Mouse (Mus musculus) CH12.LX (cell line): ENCODE data around the gene Fam117a. TPM values are rescaled to one million over a fixed set of nuclear protein-coding genes. Genes with fewer than 3 reads are reported as not detected.
A peak's percentile ranks its signal among the peaks of the same experiment; 100 is the strongest.

Experiments
- DNase-seq: peaks from one replicate; pipeline ENCODE4 v3.0.0-alpha.2; 2013; ENCODE audit errors: extremely low read depth
- H3K27ac ChIP-seq: 2 replicates; pipeline ENCODE4 v1.5.1; 2012; ENCODE audit warnings: low read depth, mild to moderate bottlenecking, control low read depth, moderate library complexity; ENCODE audit not compliant: insufficient read depth
- H3K27me3 ChIP-seq: replicated peaks from 2 replicates; pipeline ENCODE3; 2012; ENCODE audit warnings: inconsistent platforms
- H3K36me3 ChIP-seq, 2 experiments: replicated peaks in 1 of 2; 2 replicates each; pipeline versions ENCODE3 to v1.6.1; 2012; ENCODE audit warnings: inconsistent platforms in 1 of 2, low read length in 1 of 2, mild to moderate bottlenecking in 1 of 2, mixed read lengths in 1 of 2, moderate library complexity in 1 of 2; ENCODE audit not compliant: control insufficient read depth in 1 of 2, insufficient read depth in 1 of 2
- H3K4me1 ChIP-seq, 2 experiments: 2 replicates each; pipeline ENCODE4 v1.6.1; 2012; ENCODE audit warnings: inconsistent platforms in 1 of 2, moderate library complexity in 1 of 2; ENCODE audit not compliant: insufficient read depth in 2 of 2, control insufficient read depth in 1 of 2
- H3K4me2 ChIP-seq: 2 replicates; pipeline ENCODE4 v1.6.1; 2012; ENCODE audit warnings: low read depth, mild to moderate bottlenecking, control low read depth; ENCODE audit not compliant: poor library complexity, insufficient read depth, severe bottlenecking
- H3K4me3 ChIP-seq, 3 experiments: fragments of 150-350 bp in 1 of 3; sonication (generic) in 1 of 3; replicated peaks in 1 of 3; 2 replicates each; pipeline versions ENCODE3 to v1.5.1; 2011 to 2012; ENCODE audit warnings: low read depth in 2 of 3, low read length in 2 of 3, mild to moderate bottlenecking in 2 of 3, moderate library complexity in 2 of 3, control low read depth in 1 of 3, improper control_type of control experiment in 1 of 3, inconsistent platforms in 1 of 3, mixed read lengths in 1 of 3; ENCODE audit not compliant: poor library complexity in 1 of 3
- H3K79me2 ChIP-seq: replicated peaks from 2 replicates; pipeline ENCODE4 v1.6.1; 2012; ENCODE audit warnings: mild to moderate bottlenecking, moderate library complexity; ENCODE audit not compliant: control insufficient read depth, poor library complexity, insufficient read depth, severe bottlenecking; ENCODE audit errors: extremely low read depth
- H3K9ac ChIP-seq: 2 replicates; pipeline ENCODE4 v1.6.1; 2012; ENCODE audit warnings: low read depth, mild to moderate bottlenecking, control low read depth, moderate library complexity; ENCODE audit not compliant: insufficient read depth
- H3K9me3 ChIP-seq: replicated peaks from 2 replicates; pipeline ENCODE3; 2012; ENCODE audit warnings: low read length, inconsistent platforms, mixed read lengths
- BHLHE40 ChIP-seq: IDR thresholded peaks from 2 replicates; pipeline ENCODE4 v1.6.1; 2011; ENCODE audit warnings: mild to moderate bottlenecking, low read depth, low read length, improper control_type of control experiment
- CHD1 ChIP-seq: IDR thresholded peaks from 2 replicates; pipeline ENCODE4 v1.6.1; 2012; ENCODE audit warnings: low read depth, low read length, improper control_type of control experiment, inconsistent platforms
- CTCF ChIP-seq, 2 experiments: IDR thresholded peaks in 1 of 2; conservative IDR thresholded peaks in 1 of 2; 2 replicates each; pipeline ENCODE4 v1.5.1; 2011 to 2012; ENCODE audit warnings: low read depth in 2 of 2, low read length in 2 of 2, improper control_type of control experiment in 1 of 2, inconsistent platforms in 1 of 2, mild to moderate bottlenecking in 1 of 2, moderate library complexity in 1 of 2
- E2F4 ChIP-seq: IDR thresholded peaks from 2 replicates; pipeline ENCODE4 v1.6.1; 2011; ENCODE audit warnings: low read depth, low read length, improper control_type of control experiment; ENCODE audit not compliant: insufficient replicate concordance
- ETS1 ChIP-seq: conservative IDR thresholded peaks from 2 replicates; pipeline ENCODE4 v1.6.1; 2012; ENCODE audit warnings: low read depth, mild to moderate bottlenecking, inconsistent platforms, low read length, improper control_type of control experiment, moderate library complexity
- GABPA ChIP-seq: IDR thresholded peaks from 2 replicates; pipeline ENCODE4 v1.6.1; 2012; ENCODE audit warnings: low read depth, low read length, improper control_type of control experiment, inconsistent platforms; ENCODE audit not compliant: insufficient replicate concordance
- JUN ChIP-seq: IDR thresholded peaks from 2 replicates; pipeline ENCODE4 v1.6.1; 2011; ENCODE audit warnings: low read depth, mild to moderate bottlenecking, low read length, improper control_type of control experiment, moderate library complexity; ENCODE audit not compliant: insufficient read depth
- KAT2A ChIP-seq: IDR thresholded peaks from 2 replicates; pipeline ENCODE4 v1.6.1; 2012; ENCODE audit warnings: low read length, improper control_type of control experiment, inconsistent platforms; ENCODE audit not compliant: insufficient replicate concordance
- MAZ ChIP-seq: IDR thresholded peaks from 2 replicates; pipeline ENCODE4 v1.6.1; 2012; ENCODE audit warnings: low read depth, mild to moderate bottlenecking, inconsistent platforms, low read length, improper control_type of control experiment, moderate library complexity
- NRF1 ChIP-seq: IDR thresholded peaks from 2 replicates; pipeline ENCODE4 v1.6.1; 2014; ENCODE audit warnings: low read depth, mild to moderate bottlenecking, inconsistent platforms, low read length, improper control_type of control experiment, moderate library complexity
- PAX5 ChIP-seq: IDR thresholded peaks from 2 replicates; pipeline ENCODE4 v1.6.1; 2012; ENCODE audit warnings: low read length, inconsistent platforms, mixed read lengths
- POLR2A ChIP-seq: IDR thresholded peaks from 2 replicates; pipeline ENCODE4 v1.6.1; 2011; ENCODE audit warnings: low read depth, mild to moderate bottlenecking, improper control_type of control experiment, low read length
- RAD21 ChIP-seq: IDR thresholded peaks from 2 replicates; pipeline ENCODE4 v1.6.1; 2011; ENCODE audit warnings: low read depth, mild to moderate bottlenecking, low read length, improper control_type of control experiment, moderate library complexity
- SIN3A ChIP-seq: IDR thresholded peaks from 2 replicates; pipeline ENCODE4 v1.6.1; 2012; ENCODE audit warnings: low read length, improper control_type of control experiment, inconsistent platforms
- SMC3 ChIP-seq: IDR thresholded peaks from 2 replicates; pipeline ENCODE4 v1.6.1; 2011; ENCODE audit warnings: low read depth, low read length, improper control_type of control experiment
- TBP ChIP-seq: conservative IDR thresholded peaks from 2 replicates; pipeline ENCODE4 v1.6.1; 2011; ENCODE audit warnings: low read depth, low read length, improper control_type of control experiment
- UBTF ChIP-seq: IDR thresholded peaks from 2 replicates; pipeline ENCODE4 v1.6.1; 2012; ENCODE audit warnings: low read depth, mild to moderate bottlenecking, inconsistent platforms, low read length, improper control_type of control experiment, moderate library complexity
- USF2 ChIP-seq: conservative IDR thresholded peaks from 2 replicates; pipeline ENCODE4 v1.6.1; 2011; ENCODE audit warnings: low read depth, low read length, improper control_type of control experiment
- ZC3H11A ChIP-seq: IDR thresholded peaks from 2 replicates; pipeline ENCODE4 v1.6.1; 2012; ENCODE audit warnings: low read depth, mild to moderate bottlenecking, inconsistent platforms, low read length, improper control_type of control experiment
- ZKSCAN1 ChIP-seq: IDR thresholded peaks from 2 replicates; pipeline ENCODE4 v1.6.1; 2012; ENCODE audit warnings: low read depth, inconsistent platforms, low read length, improper control_type of control experiment, borderline replicate concordance
- ZMIZ1 ChIP-seq: IDR thresholded peaks from 2 replicates; pipeline ENCODE4 v1.6.1; 2012; ENCODE audit warnings: low read depth, mild to moderate bottlenecking, inconsistent platforms, low read length, improper control_type of control experiment
- ZNF384 ChIP-seq: IDR thresholded peaks from 2 replicates; pipeline ENCODE4 v1.6.1; 2012; ENCODE audit warnings: low read depth, low read length, improper control_type of control experiment, inconsistent platforms
- dilution Hi-C: fragments of 300-500 bp; cut with MboI; formaldehyde crosslinking; loops from 2 replicates; pipeline ENCODE4 v1.14.3; 2020; ENCODE audit warnings: low sequenced_read_pairs; ENCODE audit not compliant: extremely low pct_unique_long_range_greater_than_20kb, extremely low pct_ligation_motif_present
- in situ Hi-C: fragments of 300-500 bp; cut with MboI; formaldehyde crosslinking; loops from 3 replicates; pipeline ENCODE4 v1.14.3; 2019; ENCODE audit warnings: low sequenced_read_pairs, low pct_ligation_motif_present, low pct_unique_long_range_greater_than_20kb, mixed read lengths
- polyA plus RNA-seq: library from polyadenylated mRNA; unstranded; fragments of >175 nt; gene quantifications from 2 replicates; pipeline ENCODE4 v1.2.1, GENCODE M21; 2012; ENCODE audit warnings: low read depth; ENCODE audit not compliant: insufficient read length
- total RNA-seq, 2 experiments: library from RNA; depleted of rRNA; stranded (reverse); fragments of 300-350 nt in 1 of 2; fragments of >200 nt in 1 of 2; gene quantifications; 2 replicates each; pipeline ENCODE4 v1.2.3; 2012 to 2014

Fam117a gene
- total and polyA plus RNA-seq, 3 experiments, result 0.54 to 2.2 (median 0.91) TPM

DNA sequence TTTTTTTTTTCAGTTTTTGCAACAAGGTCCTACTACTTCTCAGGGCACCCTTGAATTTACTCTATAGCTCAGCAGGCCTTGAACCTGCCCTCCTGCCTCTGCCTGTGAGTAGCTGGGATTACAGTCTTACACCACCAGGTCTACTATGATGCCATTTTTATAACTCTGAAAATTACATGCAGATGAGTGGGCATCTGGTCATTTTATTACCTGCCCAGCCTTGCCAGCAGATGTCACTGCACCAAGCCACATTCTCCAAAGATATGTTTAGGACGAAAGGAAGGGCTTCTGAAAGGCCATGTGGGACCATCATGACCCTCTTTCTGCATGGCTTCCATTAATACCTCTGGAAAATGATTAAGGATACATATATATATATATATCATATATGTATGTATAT, 17.3 kb upstream of the Fam117a start:
- Histone ChIP-seq H3K4me2 (no peak overlapping the region), H3K4me3 (no peak overlapping the region)

DNA sequence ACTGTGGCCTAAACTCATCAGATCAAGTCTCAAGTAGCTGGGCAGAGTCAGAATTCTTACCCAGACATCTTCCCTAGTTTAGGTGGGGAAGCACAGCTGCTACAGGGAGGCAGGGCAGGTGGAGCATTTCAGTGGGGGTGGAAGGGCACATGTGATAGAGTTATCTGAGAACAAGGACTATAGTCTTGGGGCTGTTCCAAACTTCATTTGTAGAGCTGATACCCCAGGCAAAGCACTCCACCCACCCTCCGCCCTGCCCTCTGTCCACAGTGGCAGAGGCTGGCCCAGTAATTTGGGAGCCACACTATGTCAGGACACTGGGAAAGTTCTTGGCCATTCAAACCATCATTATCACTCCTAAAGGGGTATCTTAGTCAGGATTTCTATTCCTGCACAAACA, 16.8 kb upstream of the Fam117a start:
- H3K4me2 ChIP-seq, result no peak overlapping the region
- TF ChIP-seq RAD21, result no peak
- TF ChIP-seq E2F4, result no peak
- no peak for TF ChIP-seq ZC3H11A
- no peak for TF ChIP-seq PAX5
- no peak for TF ChIP-seq MAZ
- TF ChIP-seq ZNF384, result no peak
- TF ChIP-seq USF2, result no peak
- no peak for TF ChIP-seq CHD1
- TF ChIP-seq JUN, result no peak
- no peak for TF ChIP-seq KAT2A
- TF ChIP-seq POLR2A, result no peak
- TF ChIP-seq ETS1, result no peak
- no peak for TF ChIP-seq BHLHE40
- TF ChIP-seq ZKSCAN1, result no peak
- no peak for TF ChIP-seq ZMIZ1
- TF ChIP-seq TBP, result no peak
- no peak for TF ChIP-seq NRF1
- no peak for TF ChIP-seq SIN3A
- no peak for DNase-seq
- no peaks in the 10 kb centered on the region for H3K9me3 ChIP-seq
- peaks cover 22% of the 10 kb centered on the region for H3K27me3 ChIP-seq
- no peak overlapping the region for H3K4me3 ChIP-seq
- H3K4me1 ChIP-seq, result no peaks in the 10 kb centered on the region
- H3K79me2 ChIP-seq, result no peaks in the 10 kb centered on the region
- H3K36me3 ChIP-seq, result no peaks in the 10 kb centered on the region
- dilution Hi-C loops, result no loop called here
- no peak overlapping the region for H3K9ac ChIP-seq
- no peak overlapping the region for H3K27ac ChIP-seq
- in situ Hi-C loops, result no loop called here

More for the DNA sequence above, 17.3 kb upstream of the Fam117a start:
- in situ Hi-C loops (no loop called here), dilution Hi-C loops (no loop called here)
- Histone ChIP-seq H3K9me3 (no peaks in the 10 kb centered on the region), H3K9ac (no peak overlapping the region), H3K27ac (no peak overlapping the region), H3K4me1 (no peaks in the 10 kb centered on the region), H3K27me3 (peaks cover 17% of the 10 kb centered on the region), H3K36me3 (no peaks in the 10 kb centered on the region), H3K79me2 (no peaks in the 10 kb centered on the region)
- DNase-seq, result no peak
- TF ChIP-seq UBTF, result no peak
- peak; percentile 40 for TF ChIP-seq RAD21
- 0 out of 2 replicates have a peak, but pooled peaks have one; percentile 70 for TF ChIP-seq ZNF384
- peak in 1 of 2 experiments; percentile 61; a peak in 2 of 4 replicates for TF ChIP-seq CTCF (conservative IDR thresholded peaks at IDR 0.05 in 1 of 2, IDR thresholded peaks at IDR 0.05 in 1 of 2; ENCODE audit: low read depth in 2 of 2, low read length in 2 of 2)
- TF ChIP-seq GABPA, result no peak
- peak; percentile 53 for TF ChIP-seq SMC3
